35 mouse cellular contexts compared by ENCODE assay signal in the genomic region with DNA sequence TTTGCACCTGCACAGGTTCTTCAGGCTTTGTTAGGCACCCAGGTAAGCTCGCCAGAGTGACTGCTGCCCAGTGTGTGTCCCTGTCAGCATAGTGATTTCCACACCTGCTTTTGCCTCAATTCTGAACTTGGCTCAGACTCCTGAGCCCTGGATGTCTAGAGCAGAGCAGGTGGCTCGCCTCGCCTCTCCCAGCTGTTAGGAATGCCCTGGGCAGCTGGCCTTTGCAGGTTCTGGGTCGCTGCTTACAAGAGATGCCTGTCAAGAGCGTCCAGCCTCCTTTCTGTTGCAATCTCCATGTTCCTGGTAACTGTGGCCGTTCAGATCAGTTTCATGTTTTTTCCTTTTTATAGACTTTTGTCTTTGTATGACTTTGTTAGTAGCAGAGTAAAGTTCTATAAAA. TPM values are rescaled to one million over a fixed set of nuclear protein-coding genes. Genes with fewer than 3 reads are reported as not detected.
DNase-seq lines count a peak whose midpoint lies in the region; ATAC-seq and TF ChIP-seq lines count a peak whose summit lies in the region.
"Had no signal": no experiment of that assay in that cellular context is flagged by ENCODE, and none has a peak within 500 bp of the region (broad histone marks: within the 10 kb centered on the region; RNA-seq: fewer than 3 reads in every experiment).

No protein-coding gene starts in this region.

- TF ChIP-seq CTCF in liver, adult 2 months (IDR thresholded peaks at IDR 0.05; ENCODE audit: low read depth, low read length), result no peak

- H3K9ac ChIP-seq in liver, adult 2 months (ENCODE audit: low read depth, low read length), result no peak overlapping the region
- H3K9ac ChIP-seq in liver, embryonic 11.5 days (ENCODE audit: low read depth, low read length), result no peak overlapping the region
- H3K9ac ChIP-seq in kidney, embryonic 14.5 days (ENCODE audit: low read depth, low read length), result no peak overlapping the region
- H3K9ac ChIP-seq in forebrain, embryonic 13.5 days, result no peak overlapping the region
- H3K9ac ChIP-seq: embryonic facial prominence, embryonic 15.5 days; forebrain, embryonic 15.5 days; heart, embryonic 13.5 days; hindbrain, embryonic 15.5 days; intestine, embryonic 15.5 days; limb, embryonic 13.5 days; liver, embryonic 13.5 days; midbrain, embryonic 13.5 days had no signal

- ATAC-seq in liver, embryonic 11.5 days (replicated peaks; ENCODE audit: low FRiP score), result no peak
- ATAC-seq in kidney, embryonic 14.5 days (ENCODE audit: low FRiP score, low TSS enrichment), result peak; percentile 82
- no peak for ATAC-seq in inflammation-experienced regulatory T-cells, adult 6 months
- ATAC-seq in forebrain, embryonic 13.5 days, result no peak
- ATAC-seq: CD4-positive, CD25-positive, alpha-beta regulatory T cell, adult 4 months; forebrain, embryonic 15.5 days; intestine, embryonic 15.5 days; lung, postnatal 0 days; midbrain, embryonic 13.5 days had no signal

- no peaks in the 10 kb centered on the region for H3K9me3 ChIP-seq in liver, embryonic 11.5 days (ENCODE audit: control insufficient read depth, low read length)
- H3K9me3 ChIP-seq in kidney, embryonic 14.5 days (ENCODE audit: control insufficient read depth, low read length), result no peaks in the 10 kb centered on the region
- no peaks in the 10 kb centered on the region for H3K9me3 ChIP-seq in forebrain, embryonic 13.5 days (replicated peaks)
- H3K9me3 ChIP-seq: embryonic facial prominence, embryonic 10.5 days; embryonic facial prominence, embryonic 15.5 days; forebrain, embryonic 15.5 days; heart, embryonic 13.5 days; hindbrain, embryonic 15.5 days; intestine, embryonic 15.5 days; limb, embryonic 13.5 days; liver, embryonic 13.5 days; megakaryocyte, embryonic 14.5 days; midbrain, embryonic 13.5 days had no signal

- 66% methylated on average over 6 of the region's 6 CpGs for WGBS in liver, adult 2 months
- WGBS in liver, embryonic 11.5 days, result 81% methylated on average over 6 of the region's 6 CpGs
- 37% methylated on average over 6 of the region's 6 CpGs for WGBS in kidney, embryonic 14.5 days
- WGBS in forebrain, embryonic 13.5 days, result 72% methylated on average over 6 of the region's 6 CpGs

- peaks cover 26% of the 10 kb centered on the region; the same call in 1 of the 2 replicates for H3K36me3 ChIP-seq in liver, adult 2 months (ENCODE audit: control insufficient read depth, insufficient read depth, low read length)
- peaks cover 8% of the 10 kb centered on the region; the same call in 1 of the 2 replicates for H3K36me3 ChIP-seq in liver, embryonic 11.5 days (ENCODE audit: control insufficient read depth, insufficient read depth, low read length)
- peaks cover 36% of the 10 kb centered on the region for H3K36me3 ChIP-seq in kidney, embryonic 14.5 days (ENCODE audit: control insufficient read depth, insufficient read depth, low read length)
- no peaks in the 10 kb centered on the region for H3K36me3 ChIP-seq in myocyte (ENCODE audit: control insufficient read depth, insufficient read depth)
- peaks cover 61% of the 10 kb centered on the region for H3K36me3 ChIP-seq in forebrain, embryonic 13.5 days (ENCODE audit: poor library complexity, severe bottlenecking)
- H3K36me3 ChIP-seq: forebrain, embryonic 15.5 days; hindbrain, embryonic 15.5 days had no signal

- H3K27ac ChIP-seq in liver, adult 2 months (replicated peaks; ENCODE audit: insufficient read depth, low read depth, low read length), result no peak overlapping the region
- no peak overlapping the region for H3K27ac ChIP-seq in liver, embryonic 11.5 days (ENCODE audit: low read depth, low read length)
- no peak overlapping the region for H3K27ac ChIP-seq in kidney, embryonic 14.5 days (ENCODE audit: low read depth, low read length)
- no peak overlapping the region for H3K27ac ChIP-seq in forebrain, embryonic 13.5 days
- H3K27ac ChIP-seq: embryonic facial prominence, embryonic 10.5 days; embryonic facial prominence, embryonic 15.5 days; forebrain, embryonic 15.5 days; heart, embryonic 13.5 days; hindbrain, embryonic 15.5 days; intestine, embryonic 15.5 days; limb, embryonic 13.5 days; liver, embryonic 13.5 days; midbrain, embryonic 13.5 days; stomach, postnatal 0 days had no signal

- TF ChIP-seq POLR2A in liver, adult 2 months (IDR thresholded peaks at IDR 0.05; ENCODE audit: extremely low read depth, insufficient read depth, low read length), result no peak
- TF ChIP-seq POLR2A in myocyte (IDR thresholded peaks at IDR 0.05; ENCODE audit: insufficient read length, low read depth), result no peak

- H3K4me1 ChIP-seq in liver, adult 2 months (ENCODE audit: control insufficient read depth, insufficient read depth, low read length), result no peaks in the 10 kb centered on the region
- no peaks in the 10 kb centered on the region for H3K4me1 ChIP-seq in liver, embryonic 11.5 days (replicated peaks; ENCODE audit: control insufficient read depth, insufficient read depth, low read length)
- H3K4me1 ChIP-seq in kidney, embryonic 14.5 days (ENCODE audit: control insufficient read depth, insufficient read depth, low read length), result 0 out of 2 replicates have a peak, but pooled peaks cover 4% of the 10 kb centered on the region
- no peaks in the 10 kb centered on the region for H3K4me1 ChIP-seq in forebrain, embryonic 13.5 days
- H3K4me1 ChIP-seq: embryonic facial prominence, embryonic 15.5 days; forebrain, embryonic 15.5 days; heart, embryonic 13.5 days; hindbrain, embryonic 15.5 days; intestine, embryonic 15.5 days; limb, embryonic 13.5 days; liver, embryonic 13.5 days; megakaryocyte, embryonic 14.5 days; midbrain, embryonic 13.5 days had no signal

- H3ac ChIP-seq in myocyte (ENCODE audit: control insufficient read depth, insufficient read length), result no peak overlapping the region

- no peak overlapping the region for H3K4me3 ChIP-seq in liver, adult 2 months (ENCODE audit: insufficient read depth, low read depth, low read length)
- H3K4me3 ChIP-seq in liver, embryonic 11.5 days (ENCODE audit: low read depth, low read length), result no peak overlapping the region
- no peak overlapping the region for H3K4me3 ChIP-seq in kidney, embryonic 14.5 days (ENCODE audit: low read length)
- H3K4me3 ChIP-seq in myocyte, result no peak overlapping the region
- H3K4me3 ChIP-seq in forebrain, embryonic 13.5 days, result no peak overlapping the region
- H3K4me3 ChIP-seq: embryonic facial prominence, embryonic 10.5 days; embryonic facial prominence, embryonic 15.5 days; forebrain, embryonic 15.5 days; heart, embryonic 13.5 days; hindbrain, embryonic 15.5 days; intestine, embryonic 15.5 days; limb, embryonic 13.5 days; liver, embryonic 13.5 days; megakaryocyte, embryonic 14.5 days; midbrain, embryonic 13.5 days had no signal

- H3K79me2 ChIP-seq in liver, adult 2 months (ENCODE audit: control insufficient read depth, insufficient read depth, low read length), result no peaks in the 10 kb centered on the region
- no peaks in the 10 kb centered on the region for H3K79me2 ChIP-seq in myocyte (ENCODE audit: control insufficient read depth, insufficient read depth)

- peak; percentile 28 for DNase-seq in liver, adult 2 months (ENCODE audit: extremely low read depth, low read depth, low spot score)
- no peak for DNase-seq in liver, embryonic 11.5 days (ENCODE audit: low spot score)
- DNase-seq in kidney, postnatal 14 days, result peak; percentile 41
- no peak for DNase-seq in adipocyte (ENCODE audit: low spot score)
- DNase-seq: adrenal gland, postnatal 25 days; cerebellum, adult 18-20 months; cerebellum, postnatal 10 days; gastrocnemius, postnatal 25 days; heart, adult 18-20 months; heart, postnatal 10 days; layer of hippocampus, adult 9-11 months; liver, embryonic 13.5 days; lung, adult 18-20 months; lung, postnatal 4 days; right cerebral cortex, postnatal 25 days; thymus, adult 18-20 months; thymus, postnatal 36 days had no signal

- H3K27me3 ChIP-seq in liver, adult 2 months (ENCODE audit: control insufficient read depth, insufficient read depth, low read length), result no peaks in the 10 kb centered on the region
- no peaks in the 10 kb centered on the region for H3K27me3 ChIP-seq in liver, embryonic 11.5 days (replicated peaks; ENCODE audit: control insufficient read depth, insufficient read depth, low read length)
- no peaks in the 10 kb centered on the region for H3K27me3 ChIP-seq in kidney, embryonic 14.5 days (ENCODE audit: control insufficient read depth, insufficient read depth, low read length)
- no peaks in the 10 kb centered on the region for H3K27me3 ChIP-seq in myocyte (ENCODE audit: control insufficient read depth, insufficient read depth, insufficient read length)
- no peaks in the 10 kb centered on the region for H3K27me3 ChIP-seq in forebrain, embryonic 13.5 days
- H3K27me3 ChIP-seq: embryonic facial prominence, embryonic 15.5 days; forebrain, embryonic 15.5 days; heart, embryonic 13.5 days; hindbrain, embryonic 15.5 days; intestine, embryonic 15.5 days; limb, embryonic 13.5 days; liver, embryonic 13.5 days; midbrain, embryonic 13.5 days had no signal

- no peak overlapping the region for H3K4me2 ChIP-seq in liver, embryonic 11.5 days
- no peak overlapping the region for H3K4me2 ChIP-seq in kidney, embryonic 14.5 days (replicated peaks; ENCODE audit: low read depth, low read length)
- no peak overlapping the region for H3K4me2 ChIP-seq in myocyte (ENCODE audit: low read depth)
- H3K4me2 ChIP-seq in forebrain, embryonic 13.5 days, result no peak overlapping the region
- H3K4me2 ChIP-seq: embryonic facial prominence, embryonic 15.5 days; forebrain, embryonic 15.5 days; heart, embryonic 13.5 days; hindbrain, embryonic 15.5 days; intestine, embryonic 15.5 days; limb, embryonic 13.5 days; liver, embryonic 13.5 days; midbrain, embryonic 13.5 days had no signal

TF ChIP-seq in myocyte, 11 proteins besides CTCF, POLR2A, EP300 and RAD21:
- TF ChIP-seq TCF12 (IDR thresholded peaks at IDR 0.05; ENCODE audit: insufficient read depth, poor library complexity, severe bottlenecking) (no peak), MYOD1 (IDR thresholded peaks at IDR 0.05; ENCODE audit: control insufficient read depth in 1 of 3, insufficient read length in 2 of 3, low read depth in 2 of 3) (peak in 1 of 3 experiments; percentile 53), MYOG (IDR thresholded peaks at IDR 0.05; ENCODE audit: control insufficient read depth in 1 of 3, insufficient read depth in 1 of 3, insufficient read length in 2 of 3, low read depth in 2 of 3) (peak in 2 of 3 experiments; percentile 31 to 61)

RNA-seq across cellular contexts. Expression of gene Nkd2, which starts 31.1 kb away (rescaled TPM):
- 0.09 and 0.34 TPM in 2 replicates for total RNA-seq in liver, adult 2 months (2014; rRNA removed)
- 0.34 and 0.83 TPM in 2 replicates for polyA plus RNA-seq in liver, adult 2 months (2012; rRNA removed)
- 0.81 and 1.4 TPM in 2 replicates for polyA plus RNA-seq in liver, embryonic 11.5 days (2014; fragmentation: Nextera tagmentation; extraction: Ambion mirVana)
- polyA plus RNA-seq in kidney, embryonic 14.5 days (2014; fragmentation: Nextera tagmentation; extraction: Ambion mirVana), result 3.7 and 4.1 TPM in 2 replicates
- 0.05 TPM for polyA plus RNA-seq in myocyte (2012; fragmentation: generic; extraction: Trizol)
- polyA plus RNA-seq in inflammation-experienced regulatory T-cells, adult 6 months (2017; shearing (Covaris generic)), result under 1 TPM in 2 of 3 experiments, not detected in 1; 0.19 to 0.44 TPM
- polyA plus RNA-seq in forebrain, embryonic 13.5 days (2015; fragmentation: Nextera tagmentation; extraction: Ambion mirVana), result 3.4 and 4.8 TPM in 2 replicates
- total RNA-seq: common myeloid progenitor, adult 5-6 weeks; hematopoietic stem cell, adult 5-6 weeks had no signal

Comparison
In these comparisons a context has a peak if more than half of its experiments do, and no peak if none do; other contexts are left out.
1. DNase-seq: peak in liver, adult 2 months (single experiment) and kidney, postnatal 14 days (single experiment); none in liver, embryonic 11.5 days (single experiment) and adipocyte (single experiment).